Mouse (Mus musculus): ENCODE measurements around the gene Eml4.

Eml4 gene

DNA sequence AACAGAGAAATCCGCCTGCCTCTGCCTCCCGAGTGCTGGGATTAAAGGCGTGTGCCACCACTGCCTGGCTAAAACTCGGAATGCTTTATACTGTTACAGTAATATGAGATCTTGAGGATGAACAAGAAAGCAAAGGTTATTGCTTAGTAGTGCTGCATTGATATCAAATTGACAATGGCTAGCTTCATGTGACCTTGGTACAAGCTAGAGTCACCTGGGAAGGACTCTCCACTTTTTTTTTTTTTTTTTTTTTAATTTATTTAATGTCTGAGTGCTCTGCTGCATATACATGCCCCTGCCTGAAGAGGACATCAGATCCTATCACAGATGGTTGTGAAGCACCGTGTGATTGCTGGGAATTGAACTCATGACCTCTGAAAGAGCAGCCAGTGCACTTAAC, 148.2 kb downstream of the Eml4 start:
- in situ Hi-C loops (cut with MseI, MboI): no loop called here

DNA sequence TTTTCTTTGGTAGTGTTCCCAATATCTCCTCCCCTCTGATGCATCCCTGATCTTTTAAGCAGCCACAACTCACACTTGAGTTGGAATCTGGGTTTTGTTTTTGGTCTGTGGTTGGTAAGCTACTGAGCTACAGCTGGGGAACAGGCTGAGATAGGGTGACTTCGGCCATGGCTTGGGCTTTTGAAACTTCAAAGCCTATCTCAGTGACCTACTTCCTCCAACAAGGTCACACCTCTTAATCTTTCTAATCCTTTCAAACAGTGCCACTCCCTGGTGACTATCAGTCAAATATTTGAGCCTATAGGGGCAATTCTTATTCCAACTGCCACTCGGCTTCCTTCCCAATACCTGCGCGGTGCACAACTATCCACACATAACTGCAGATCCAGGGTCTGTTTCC, 149.0 kb downstream of the Eml4 start:
- in situ Hi-C loops (cut with MseI, MboI): no loop called here

DNA sequence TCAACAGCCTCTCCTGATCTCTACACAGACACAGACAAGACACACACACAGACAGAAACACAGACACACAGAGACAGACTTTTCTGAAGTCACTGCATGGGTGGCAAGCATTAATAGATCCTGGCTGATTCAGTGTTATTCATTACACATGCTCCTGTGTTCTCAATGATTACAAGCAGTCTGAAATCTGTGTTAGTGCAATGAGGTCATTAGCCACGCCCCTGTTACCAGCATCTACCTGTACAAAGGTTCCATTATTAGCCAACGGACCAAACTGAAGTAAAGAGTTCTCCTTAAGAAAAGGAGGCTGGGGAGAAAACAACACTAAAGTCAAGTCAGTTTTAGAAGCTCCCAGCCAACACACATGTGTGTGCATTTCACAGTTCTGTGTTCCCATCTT, 153.0 kb downstream of the Eml4 start:
- in situ Hi-C loops (cut with MseI, MboI): no loop called here

DNA sequence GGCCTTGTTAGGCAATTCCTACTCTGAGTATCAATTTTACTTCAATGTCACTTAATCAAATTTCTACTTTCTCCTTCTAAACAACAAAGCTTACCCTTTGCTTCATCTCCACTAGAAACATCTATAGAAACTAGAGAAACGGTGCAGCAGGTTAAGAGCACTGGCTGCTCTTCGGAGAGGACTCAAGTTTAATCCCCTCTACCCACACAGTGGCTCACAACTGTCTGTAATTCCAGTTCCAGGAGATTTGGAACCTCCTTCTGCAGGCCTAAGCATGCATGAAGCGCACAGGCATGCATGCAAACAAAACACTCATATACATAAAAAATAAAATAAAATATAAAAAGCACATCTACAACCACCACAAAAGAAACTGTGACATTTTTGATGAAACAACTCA, 161.4 kb downstream of the Eml4 start:
- in situ Hi-C loops (cut with MseI, MboI): no loop called here

DNA sequence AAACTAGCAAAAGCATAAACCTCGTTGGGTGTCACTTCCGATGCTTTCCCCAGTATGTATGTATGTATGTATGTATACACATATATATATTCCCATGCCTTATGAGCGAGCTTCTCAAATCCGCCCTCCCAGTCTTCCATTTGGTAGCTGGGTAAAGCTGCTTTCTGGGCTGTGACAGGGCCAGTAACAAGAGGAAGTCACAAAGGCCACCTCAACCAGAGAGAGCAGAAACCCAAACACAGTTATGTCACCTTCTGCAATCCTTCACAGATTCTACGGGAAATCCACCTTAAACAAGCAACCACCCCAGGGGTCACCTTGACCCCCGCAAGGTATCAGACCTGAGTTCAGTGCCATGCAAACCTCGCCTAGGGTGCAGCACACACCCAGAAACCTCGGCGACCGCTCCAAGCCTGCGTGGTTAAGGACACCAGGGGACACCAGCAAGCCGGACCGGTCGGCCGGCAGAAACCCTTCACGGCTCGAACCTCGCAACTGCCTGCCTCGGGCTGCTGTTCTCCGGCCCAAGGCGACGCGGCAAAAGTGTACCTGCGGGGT, 163.0 kb downstream of the Eml4 start:
- in situ Hi-C loops (cut with MseI, MboI): no loop called here

GRCm38 (mm10) chr17:83514213-83514701, 163.5 kb downstream of the Eml4 start:
- in situ Hi-C loops (cut with MseI, MboI): no loop called here

DNA sequence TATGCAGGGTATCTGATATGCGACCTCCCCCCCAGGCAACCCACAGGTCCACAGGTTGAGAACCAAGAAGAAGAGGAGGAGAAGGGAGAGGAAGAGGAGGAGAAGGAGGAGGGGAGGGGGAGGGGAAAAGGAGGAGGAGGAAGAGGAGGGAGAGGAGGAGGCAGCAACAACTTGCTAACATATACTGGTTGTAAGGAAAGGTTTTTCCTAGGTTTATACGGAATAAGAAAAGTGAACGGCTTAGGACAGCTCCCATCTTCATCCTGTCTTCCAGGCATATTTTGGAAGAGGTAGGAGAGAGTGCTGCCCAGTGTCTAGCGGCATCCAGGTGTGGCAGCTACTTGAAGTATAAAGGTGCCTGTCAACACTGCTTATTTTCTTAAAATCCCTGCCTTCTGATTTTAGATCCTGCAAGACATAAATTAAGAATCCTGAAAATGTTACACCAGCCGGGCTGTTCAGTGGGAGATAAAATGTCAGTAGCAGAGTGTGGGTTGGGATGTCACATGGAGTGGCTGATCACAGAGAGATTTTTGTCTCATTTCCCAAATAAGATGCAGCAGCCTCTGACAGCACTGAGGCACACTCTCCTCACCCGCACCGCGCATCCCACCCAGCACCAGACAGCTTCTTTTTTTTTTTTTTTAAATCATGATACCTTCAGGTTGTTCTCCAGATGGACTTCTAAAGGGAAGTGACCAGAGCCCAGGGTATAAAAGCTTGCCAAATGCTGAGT, 166.7 kb downstream of the Eml4 start, which contains the start of gene Cox7a2l:
Cox7a2l (minus strand) TSS at position 51 of the 736 bp plus-strand sequence.
- in situ Hi-C loops (cut with MseI, MboI): no loop called here

DNA sequence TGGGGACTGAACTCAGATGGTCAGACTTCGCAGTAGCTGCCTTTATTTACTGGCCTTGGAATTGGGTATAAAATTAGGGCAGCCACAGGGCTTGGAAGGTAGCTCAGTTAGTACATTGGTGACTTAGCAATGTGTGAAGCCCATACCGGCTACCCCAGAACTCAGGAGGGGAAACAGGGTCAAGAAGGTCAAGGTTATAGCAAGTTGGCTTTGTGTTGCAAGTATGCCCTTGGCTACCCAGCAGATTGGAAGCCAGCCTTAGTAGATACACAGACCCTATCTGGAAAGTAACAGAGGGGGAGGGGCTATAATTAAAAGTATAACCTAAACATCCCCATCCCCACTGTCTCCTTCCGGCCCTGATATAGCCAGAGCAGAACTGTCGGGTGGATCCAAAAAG, 171.2 kb downstream of the Eml4 start:
- in situ Hi-C loops (cut with MseI, MboI): no loop called here

DNA sequence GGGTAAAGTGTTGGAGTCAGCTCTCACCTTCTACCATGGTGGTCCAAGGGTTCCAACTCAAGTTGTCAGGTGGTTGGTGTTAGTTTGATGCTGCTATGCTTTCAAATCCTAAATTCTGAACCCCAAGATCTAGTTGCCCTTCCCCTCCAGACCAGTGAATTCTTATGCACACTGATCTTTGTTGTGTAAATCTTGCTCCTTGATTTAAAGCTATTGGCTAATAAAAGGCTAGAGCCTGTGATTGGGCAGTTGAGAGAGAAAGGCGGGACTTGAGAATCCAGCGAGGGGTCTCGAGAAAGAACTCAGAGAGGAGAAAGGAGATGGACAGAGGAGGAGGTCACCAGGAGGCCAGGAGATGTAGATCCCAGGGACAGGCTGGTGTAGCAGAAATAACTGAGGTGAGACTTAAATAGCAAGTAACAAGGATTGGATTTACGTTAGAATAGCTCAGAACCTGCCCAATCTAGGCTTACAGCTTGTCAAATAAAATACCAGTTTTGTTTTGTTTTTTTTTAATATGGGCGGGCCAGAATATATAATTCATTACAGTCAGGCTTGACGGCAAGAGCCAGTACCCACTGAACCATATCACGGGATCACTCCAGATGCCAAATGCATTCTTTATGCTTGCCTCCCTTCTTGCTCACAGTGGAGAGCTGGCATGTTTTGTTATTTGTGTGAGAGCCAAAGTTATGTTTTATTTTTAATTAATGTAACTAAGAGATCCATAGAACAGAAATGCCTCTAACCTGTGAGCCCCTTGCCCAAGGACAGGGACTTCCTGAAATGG, 172.1 kb downstream of the Eml4 start:
- in situ Hi-C loops (cut with MseI, MboI): no loop called here

DNA sequence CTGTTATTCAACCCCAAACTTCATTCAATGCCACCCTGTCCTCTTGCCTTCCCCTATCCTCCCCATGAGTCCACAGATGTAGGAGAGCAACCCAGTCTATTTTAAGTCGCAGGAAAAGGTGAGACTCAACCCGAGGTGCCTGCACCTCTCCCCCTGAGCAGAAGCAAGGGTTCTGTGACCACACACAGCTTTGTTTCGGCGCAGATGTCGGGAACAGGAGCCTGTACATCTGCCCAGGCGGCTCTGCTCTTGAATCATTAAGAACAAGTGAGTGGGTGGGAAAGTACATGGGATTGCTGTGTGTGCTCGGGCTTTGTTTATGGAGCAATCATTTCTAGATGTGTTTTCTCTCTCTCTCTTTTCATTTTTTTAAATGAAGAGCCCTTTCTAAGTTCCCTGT, 174.0 kb downstream of the Eml4 start:
- in situ Hi-C loops (cut with MseI, MboI): no loop called here

DNA sequence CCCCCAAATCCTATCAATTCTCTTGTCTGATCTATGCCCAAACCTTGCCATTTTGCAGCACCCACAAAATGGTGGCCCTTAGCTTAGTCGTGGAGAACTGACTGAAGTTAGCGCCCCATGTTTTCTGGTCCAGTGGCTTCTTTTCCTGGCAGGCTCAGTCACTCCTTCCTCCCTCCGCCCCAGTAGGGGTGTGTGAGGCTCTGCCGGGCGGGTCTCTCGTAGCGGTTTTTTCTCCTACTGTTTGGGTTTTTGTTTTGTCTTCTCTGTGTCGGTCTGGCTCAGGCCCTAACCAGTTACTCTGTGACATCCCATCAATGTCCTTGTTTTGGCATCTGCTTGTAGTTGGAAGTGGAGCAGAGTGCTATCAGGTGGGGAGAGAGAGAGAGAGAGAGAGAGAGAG, 174.9 kb downstream of the Eml4 start:
- in situ Hi-C loops (cut with MseI, MboI): no loop called here

GRCm38 (mm10) chr17:83526091-83526561, 175.4 kb downstream of the Eml4 start:
- in situ Hi-C loops (cut with MseI, MboI): no loop called here

DNA sequence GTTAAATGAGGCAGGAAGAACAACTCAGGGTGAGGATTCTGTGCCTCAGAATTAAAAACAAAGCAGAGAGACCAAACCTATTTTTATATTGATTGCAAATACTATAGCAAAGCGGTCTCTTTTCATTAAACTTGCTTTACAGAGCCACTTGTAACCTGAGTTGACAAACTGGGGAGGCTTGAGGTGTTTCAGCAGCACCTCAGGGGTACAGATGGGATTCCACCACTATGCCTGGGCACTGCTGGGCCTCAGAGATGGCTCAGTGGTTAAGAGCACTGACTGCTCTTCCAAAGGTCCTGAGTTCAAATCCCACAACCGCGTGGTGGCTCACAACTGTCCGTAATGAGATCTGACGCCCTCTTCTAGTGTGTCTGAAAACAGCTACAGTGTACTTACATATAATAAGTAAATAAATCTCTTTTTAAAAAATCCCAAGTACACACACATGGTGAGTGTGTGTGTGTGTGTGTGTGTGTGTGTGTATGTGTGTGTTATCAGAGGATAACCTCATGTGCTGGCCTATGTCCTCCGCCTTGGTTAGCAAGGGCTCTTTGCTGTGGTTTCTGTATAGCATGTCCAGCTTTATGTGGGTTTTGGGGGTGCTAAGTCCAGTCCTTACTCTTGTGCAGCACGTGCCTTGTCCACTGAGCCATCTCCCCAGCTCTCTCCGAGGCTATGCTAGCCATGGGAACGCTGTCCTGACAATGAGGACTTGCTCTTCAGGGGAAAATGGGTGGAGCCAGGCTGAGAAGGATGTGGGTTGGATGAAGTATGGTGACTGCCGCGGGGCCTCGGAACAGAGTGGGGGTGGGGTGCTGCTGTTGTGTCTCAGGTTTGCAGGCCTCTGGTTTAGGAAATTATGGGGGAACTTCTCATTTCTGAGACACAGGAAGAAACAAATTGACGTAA, 176.1 kb downstream of the Eml4 start:
- in situ Hi-C loops (cut with MseI, MboI): no loop called here

GRCm38 (mm10) chr17:83527651-83528381, 177.1 kb downstream of the Eml4 start:
- in situ Hi-C loops (cut with MseI, MboI): no loop called here
